Mouse (Mus musculus) CH12.LX (cell line): ENCODE results near the gene Tnpo2. TPM values are rescaled to one million over a fixed set of nuclear protein-coding genes. Genes with fewer than 3 reads are reported as not detected.

Experiments
- DNase-seq: peaks from one replicate; pipeline ENCODE4 v3.0.0-alpha.2; 2013; ENCODE audit errors: extremely low read depth
- H3K27ac ChIP-seq: 2 replicates; pipeline ENCODE4 v1.5.1; 2012; ENCODE audit warnings: low read depth, mild to moderate bottlenecking, control low read depth, moderate library complexity; ENCODE audit not compliant: insufficient read depth
- H3K27me3 ChIP-seq: replicated peaks from 2 replicates; pipeline ENCODE3; 2012; ENCODE audit warnings: inconsistent platforms
- H3K36me3 ChIP-seq, 2 experiments: replicated peaks in 1 of 2; 2 replicates each; pipeline versions ENCODE3 to v1.6.1; 2012; ENCODE audit warnings: inconsistent platforms in 1 of 2, low read length in 1 of 2, mild to moderate bottlenecking in 1 of 2, mixed read lengths in 1 of 2, moderate library complexity in 1 of 2; ENCODE audit not compliant: control insufficient read depth in 1 of 2, insufficient read depth in 1 of 2
- H3K4me1 ChIP-seq, 2 experiments: 2 replicates each; pipeline ENCODE4 v1.6.1; 2012; ENCODE audit warnings: inconsistent platforms in 1 of 2, moderate library complexity in 1 of 2; ENCODE audit not compliant: insufficient read depth in 2 of 2, control insufficient read depth in 1 of 2
- H3K4me2 ChIP-seq: 2 replicates; pipeline ENCODE4 v1.6.1; 2012; ENCODE audit warnings: low read depth, mild to moderate bottlenecking, control low read depth; ENCODE audit not compliant: poor library complexity, insufficient read depth, severe bottlenecking
- H3K4me3 ChIP-seq, 3 experiments: fragments of 150-350 bp in 1 of 3; sonication (generic) in 1 of 3; replicated peaks in 1 of 3; 2 replicates each; pipeline versions ENCODE3 to v1.5.1; 2011 to 2012; ENCODE audit warnings: low read depth in 2 of 3, low read length in 2 of 3, mild to moderate bottlenecking in 2 of 3, moderate library complexity in 2 of 3, control low read depth in 1 of 3, improper control_type of control experiment in 1 of 3, inconsistent platforms in 1 of 3, mixed read lengths in 1 of 3; ENCODE audit not compliant: poor library complexity in 1 of 3
- H3K79me2 ChIP-seq: replicated peaks from 2 replicates; pipeline ENCODE4 v1.6.1; 2012; ENCODE audit warnings: mild to moderate bottlenecking, moderate library complexity; ENCODE audit not compliant: control insufficient read depth, poor library complexity, insufficient read depth, severe bottlenecking; ENCODE audit errors: extremely low read depth
- H3K9ac ChIP-seq: 2 replicates; pipeline ENCODE4 v1.6.1; 2012; ENCODE audit warnings: low read depth, mild to moderate bottlenecking, control low read depth, moderate library complexity; ENCODE audit not compliant: insufficient read depth
- H3K9me3 ChIP-seq: replicated peaks from 2 replicates; pipeline ENCODE3; 2012; ENCODE audit warnings: low read length, inconsistent platforms, mixed read lengths
- CHD1 ChIP-seq: IDR thresholded peaks from 2 replicates; pipeline ENCODE4 v1.6.1; 2012; ENCODE audit warnings: low read depth, low read length, improper control_type of control experiment, inconsistent platforms
- CHD2 ChIP-seq: IDR thresholded peaks from 2 replicates; pipeline ENCODE4 v1.6.1; 2011; ENCODE audit warnings: low read length, improper control_type of control experiment
- CTCF ChIP-seq, 2 experiments: IDR thresholded peaks in 1 of 2; conservative IDR thresholded peaks in 1 of 2; 2 replicates each; pipeline ENCODE4 v1.5.1; 2011 to 2012; ENCODE audit warnings: low read depth in 2 of 2, low read length in 2 of 2, improper control_type of control experiment in 1 of 2, inconsistent platforms in 1 of 2, mild to moderate bottlenecking in 1 of 2, moderate library complexity in 1 of 2
- ETS1 ChIP-seq: conservative IDR thresholded peaks from 2 replicates; pipeline ENCODE4 v1.6.1; 2012; ENCODE audit warnings: low read depth, mild to moderate bottlenecking, inconsistent platforms, low read length, improper control_type of control experiment, moderate library complexity
- GABPA ChIP-seq: IDR thresholded peaks from 2 replicates; pipeline ENCODE4 v1.6.1; 2012; ENCODE audit warnings: low read depth, low read length, improper control_type of control experiment, inconsistent platforms; ENCODE audit not compliant: insufficient replicate concordance
- JUND ChIP-seq: conservative IDR thresholded peaks from 2 replicates; pipeline ENCODE4 v1.6.1; 2011; ENCODE audit warnings: low read depth, low read length, improper control_type of control experiment
- MAFK ChIP-seq: IDR thresholded peaks from 2 replicates; pipeline ENCODE4 v1.6.1; 2011; ENCODE audit warnings: low read length, improper control_type of control experiment; ENCODE audit not compliant: insufficient replicate concordance
- MYC ChIP-seq: IDR thresholded peaks from 2 replicates; pipeline ENCODE4 v1.6.1; 2011; ENCODE audit warnings: low read depth, mild to moderate bottlenecking, improper control_type of control experiment, low read length
- NRF1 ChIP-seq: IDR thresholded peaks from 2 replicates; pipeline ENCODE4 v1.6.1; 2014; ENCODE audit warnings: low read depth, mild to moderate bottlenecking, inconsistent platforms, low read length, improper control_type of control experiment, moderate library complexity
- POLR2A ChIP-seq: IDR thresholded peaks from 2 replicates; pipeline ENCODE4 v1.6.1; 2011; ENCODE audit warnings: low read depth, mild to moderate bottlenecking, improper control_type of control experiment, low read length
- POLR2AphosphoS2 ChIP-seq: IDR thresholded peaks from 2 replicates; pipeline ENCODE4 v1.6.1; 2011; ENCODE audit warnings: low read depth, low read length, improper control_type of control experiment
- RCOR1 ChIP-seq: conservative IDR thresholded peaks from 2 replicates; pipeline ENCODE4 v1.6.1; 2012; ENCODE audit warnings: low read depth, mild to moderate bottlenecking, inconsistent platforms, low read length, improper control_type of control experiment
- TBP ChIP-seq: conservative IDR thresholded peaks from 2 replicates; pipeline ENCODE4 v1.6.1; 2011; ENCODE audit warnings: low read depth, low read length, improper control_type of control experiment
- ZC3H11A ChIP-seq: IDR thresholded peaks from 2 replicates; pipeline ENCODE4 v1.6.1; 2012; ENCODE audit warnings: low read depth, mild to moderate bottlenecking, inconsistent platforms, low read length, improper control_type of control experiment
- ZKSCAN1 ChIP-seq: IDR thresholded peaks from 2 replicates; pipeline ENCODE4 v1.6.1; 2012; ENCODE audit warnings: low read depth, inconsistent platforms, low read length, improper control_type of control experiment, borderline replicate concordance
- dilution Hi-C: fragments of 300-500 bp; cut with MboI; formaldehyde crosslinking; loops from 2 replicates; pipeline ENCODE4 v1.14.3; 2020; ENCODE audit warnings: low sequenced_read_pairs; ENCODE audit not compliant: extremely low pct_unique_long_range_greater_than_20kb, extremely low pct_ligation_motif_present
- in situ Hi-C: fragments of 300-500 bp; cut with MboI; formaldehyde crosslinking; loops from 3 replicates; pipeline ENCODE4 v1.14.3; 2019; ENCODE audit warnings: low sequenced_read_pairs, low pct_ligation_motif_present, low pct_unique_long_range_greater_than_20kb, mixed read lengths
- polyA plus RNA-seq: library from polyadenylated mRNA; unstranded; fragments of >175 nt; gene quantifications from 2 replicates; pipeline ENCODE4 v1.2.1, GENCODE M21; 2012; ENCODE audit warnings: low read depth; ENCODE audit not compliant: insufficient read length
- total RNA-seq, 2 experiments: library from RNA; depleted of rRNA; stranded (reverse); fragments of 300-350 nt in 1 of 2; fragments of >200 nt in 1 of 2; gene quantifications; 2 replicates each; pipeline ENCODE4 v1.2.3; 2012 to 2014

The Tnpo2 gene
- total and polyA plus RNA-seq, 3 experiments: 36.3 to 57.0 (median 48.0) TPM

- H3K27ac ChIP-seq: no peak overlapping the region
- peaks cover 7 to 50% of the 10 kb centered on the region in 2 experiments for H3K4me1 ChIP-seq
- peaks cover 43% of the 10 kb centered on the region for H3K79me2 ChIP-seq
- H3K4me3 ChIP-seq: no peak overlapping the region
- H3K27me3 ChIP-seq: no peaks in the 10 kb centered on the region
- no peak overlapping the region; the same call in 1 of the 2 replicates for H3K4me2 ChIP-seq
- no peaks in the 10 kb centered on the region for H3K9me3 ChIP-seq
- TF ChIP-seq POLR2AphosphoS2 (no peak), ETS1 (no peak)
- H3K36me3 ChIP-seq: peaks cover 39 to 53% of the 10 kb centered on the region in 2 experiments
- no peak for DNase-seq
- in situ Hi-C loops: loop anchor here (5.0 kb wide), 1 partner anchor 37 kb away; the partner anchor contains the start of gene Hook2
- H3K9ac ChIP-seq: no peak overlapping the region
- dilution Hi-C loops: no loop called here
Observed at GRCm38 (mm10) chr8:85029271-85029670, 7.4 kb upstream of the Tnpo2 start.

- H3K79me2 ChIP-seq: peaks cover 38% of the 10 kb centered on the region
- H3K27me3 ChIP-seq: no peaks in the 10 kb centered on the region
- H3K36me3 ChIP-seq: peaks cover 39 to 53% of the 10 kb centered on the region in 2 experiments
- H3K4me3 ChIP-seq: no peak overlapping the region
- in situ Hi-C loops (no loop called here), dilution Hi-C loops (no loop called here)
- H3K4me2 ChIP-seq: no peak overlapping the region
- H3K4me1 ChIP-seq: peaks cover 6 to 44% of the 10 kb centered on the region in 2 experiments
- H3K9me3 ChIP-seq: no peaks in the 10 kb centered on the region
- no peak overlapping the region for H3K9ac ChIP-seq
- TF ChIP-seq ZKSCAN1 (no peak), CHD2 (no peak), RCOR1 (no peak), GABPA (no peak), CTCF (conservative IDR thresholded peaks at IDR 0.05 in 1 of 2, IDR thresholded peaks at IDR 0.05 in 1 of 2; ENCODE audit: low read depth in 2 of 2, low read length in 2 of 2) (no peak), CHD1 (no peak), ZC3H11A (no peak), JUND (no peak), POLR2A (no peak), NRF1 (no peak), MYC (no peak), TBP (no peak), MAFK (no peak)
- no peak for DNase-seq
- H3K27ac ChIP-seq: no peak overlapping the region
Observed at GRCm38 (mm10) chr8:85032622-85033311, 3.9 kb upstream of the Tnpo2 start.
